Mouse (Mus musculus) heart, adult 2 months (tissue): ENCODE measurements at regions not wholly inside any gene's neighbourhood (a gene's known extent, or its start where the extent isn't known, plus 50 kb on each side); places are given as distances from the start of the nearest gene placed in this dataset.

ENCODE experiments used
- CTCF ChIP-seq: fragments of 200-600 bp; IDR thresholded peaks from 2 replicates; pipeline ENCODE4 v1.8.1; 2022; ENCODE audit warnings: antibody characterized with exemption, mild to moderate bottlenecking, moderate library complexity
- EP300 ChIP-seq: fragments of 200-500 bp; IDR thresholded peaks from 2 replicates; pipeline ENCODE4 v1.6.1; 2011; ENCODE audit warnings: low read depth, low read length, control low read depth; ENCODE audit not compliant: insufficient read depth

- TF ChIP-seq CTCF (no peak), EP300 (no peak)
Observed at GRCm38 (mm10) chr1:81745024-81745960, 487.6 kb upstream of the Gm9747 start.
